Comparison of ENCODE assay signal across 9 mouse cellular contexts in the genomic region with DNA sequence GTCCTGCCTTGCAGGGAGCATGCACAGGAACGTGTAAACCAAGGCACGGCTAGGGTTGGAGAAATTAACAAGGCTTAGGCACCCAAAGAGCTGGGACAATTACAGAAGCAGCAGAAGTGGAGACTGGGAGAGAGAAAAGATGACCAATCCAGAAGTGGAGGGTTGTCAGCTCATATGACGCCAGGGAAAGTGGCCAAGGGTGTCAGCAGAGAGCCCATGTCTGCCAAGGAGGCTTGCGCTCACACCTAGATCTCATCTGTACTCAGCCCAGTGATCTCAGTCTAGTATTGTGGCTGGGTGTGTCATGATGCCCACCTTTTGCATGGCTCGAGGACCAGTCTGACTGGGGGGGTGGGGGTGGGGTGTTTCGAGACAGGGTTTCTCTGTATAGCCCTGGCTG. TPM values are rescaled to one million over a fixed set of nuclear protein-coding genes. Genes with fewer than 3 reads are reported as not detected.
DNase-seq lines count a peak whose midpoint lies in the region; ATAC-seq and TF ChIP-seq lines count a peak whose summit lies in the region.
"Had no signal": no experiment of that assay in that cellular context is flagged by ENCODE, and none has a peak within 500 bp of the region (broad histone marks: within the 10 kb centered on the region; RNA-seq: fewer than 3 reads in every experiment).

No protein-coding gene starts in this region.

- peak overlapping the region; percentile 86 for H3K4me3 ChIP-seq in gastrocnemius, adult 2 months
- peak overlapping the region; percentile 76 for H3K4me3 ChIP-seq in G1E (ENCODE audit: low read depth, low read length)
- H3K4me3 ChIP-seq in heart, embryonic 14.5 days (ENCODE audit: control insufficient read depth in 1 of 2, insufficient read depth in 1 of 2, low read depth in 1 of 2, low read length in 2 of 2), result peak overlapping the region; percentile 59 to 64
- peak overlapping the region; percentile 28 for H3K4me3 ChIP-seq in liver, embryonic 15.5 days (replicated peaks)

- TF ChIP-seq CTCF in gastrocnemius, adult 2 months (IDR thresholded peaks at IDR 0.05), result no peak
- TF ChIP-seq CTCF in G1E (IDR thresholded peaks at IDR 0.05; ENCODE audit: low read depth, low read length), result no peak

- H3K27ac ChIP-seq in gastrocnemius, adult 2 months, result peak overlapping the region; percentile 92
- H3K27ac ChIP-seq in heart, embryonic 14.5 days (replicated peaks in 1 of 2; ENCODE audit: control insufficient read depth in 1 of 2, insufficient read depth in 1 of 2, low read depth in 2 of 2, low read length in 2 of 2), result peak overlapping the region; percentile 76 to 78
- no peak overlapping the region for H3K27ac ChIP-seq in liver, embryonic 15.5 days (replicated peaks)

- H3K9me3 ChIP-seq in G1E (replicated peaks), result no peaks in the 10 kb centered on the region
- no peaks in the 10 kb centered on the region for H3K9me3 ChIP-seq in heart, embryonic 14.5 days (ENCODE audit: control insufficient read depth, low read length)
- H3K9me3 ChIP-seq in liver, embryonic 15.5 days (replicated peaks), result no peaks in the 10 kb centered on the region

- peaks cover 52% of the 10 kb centered on the region for H3K36me3 ChIP-seq in G1E (replicated peaks)
- peaks cover 14% of the 10 kb centered on the region for H3K36me3 ChIP-seq in heart, embryonic 14.5 days (ENCODE audit: control insufficient read depth, insufficient read depth, low read length)
- H3K36me3 ChIP-seq in liver, embryonic 15.5 days (replicated peaks), result no peaks in the 10 kb centered on the region

- peak overlapping the region; percentile 81 for H3K9ac ChIP-seq in heart, embryonic 14.5 days (ENCODE audit: low read length)
- H3K9ac ChIP-seq in liver, embryonic 15.5 days, result no peak overlapping the region

- ATAC-seq in G1E (ENCODE audit: extremely low read depth, insufficient number of reproducible peaks, low FRiP score, poor library complexity, severe bottlenecking), result no peak
- no peak for ATAC-seq in heart, embryonic 14.5 days (ENCODE audit: insufficient number of reproducible peaks, insufficient read depth, low FRiP score, low read depth)
- no peak for ATAC-seq in liver, embryonic 15.5 days (ENCODE audit: insufficient read depth)
- ATAC-seq in frontal cortex, adult (ENCODE audit: low TSS enrichment), result no peak
- ATAC-seq in activated CD4-positive, CD25-positive, alpha-beta regulatory T cell, adult 4 months, result no peak

- 41% methylated on average over 6 of the region's 6 CpGs for WGBS in heart, embryonic 14.5 days
- 34% methylated on average over 6 of the region's 6 CpGs for WGBS in liver, embryonic 15.5 days (ENCODE audit: insufficient replicate concordance)

- H3K27me3 ChIP-seq in G1E (ENCODE audit: insufficient read depth, low read length), result peaks cover 14% of the 10 kb centered on the region; the same call in 1 of the 2 replicates
- H3K27me3 ChIP-seq in heart, embryonic 14.5 days (ENCODE audit: control insufficient read depth, insufficient read depth, low read length), result no peaks in the 10 kb centered on the region
- peaks cover 27% of the 10 kb centered on the region for H3K27me3 ChIP-seq in liver, embryonic 15.5 days

- intact Hi-C loops in gastrocnemius, adult 2 months (cut with DNase I), result loop anchor here (2.0 kb wide), 1 partner anchor 15 kb away; no protein-coding TSS in a partner anchor

- peaks cover 74% of the 10 kb centered on the region for H3K4me1 ChIP-seq in G1E (ENCODE audit: insufficient read depth, low read depth, low read length)
- peaks cover 14 to 21% of the 10 kb centered on the region in 2 experiments; a peak in 3 of 4 replicates for H3K4me1 ChIP-seq in heart, embryonic 14.5 days (ENCODE audit: control insufficient read depth in 2 of 2, insufficient read depth in 2 of 2, low read length in 2 of 2)
- H3K4me1 ChIP-seq in liver, embryonic 15.5 days (replicated peaks), result peaks cover 39% of the 10 kb centered on the region

- peak overlapping the region; percentile 78; the same call in 1 of the 2 replicates for H3K4me2 ChIP-seq in heart, embryonic 14.5 days (ENCODE audit: low read length)
- H3K4me2 ChIP-seq in liver, embryonic 15.5 days, result no peak overlapping the region

- peak; percentile 73 for DNase-seq in gastrocnemius, adult 2 months
- no peak for DNase-seq in gastrocnemius, postnatal 10 days
- no peak for DNase-seq in G1E (ENCODE audit: low spot score)
- DNase-seq in yolk sac, embryonic 10.5 days (ENCODE audit: low spot score), result no peak

RNA-seq across cellular contexts. Expression of gene Gm20532, which starts 0.7 kb away (rescaled TPM):
- total RNA-seq in gastrocnemius, adult 2 months (2021), result not detected
- under 1 TPM in 1 of 2 experiments, not detected in 1; 0.40 TPM for total RNA-seq in gastrocnemius, postnatal 10 days (2021)
- total RNA-seq in G1E (2014; fragmentation: Nextera tagmentation) (not detected in 2 replicates), G1E (2017) (not detected in 2 replicates)
- polyA plus RNA-seq in G1E (2012), result not detected in 2 replicates
- not detected in 2 replicates for polyA plus RNA-seq in heart, embryonic 14.5 days (2014; fragmentation: Nextera tagmentation; extraction: Ambion mirVana)
- polyA plus RNA-seq in liver, embryonic 15.5 days (2015; fragmentation: Nextera tagmentation; extraction: Ambion mirVana), result not detected in 2 replicates
- polyA plus RNA-seq in activated CD4-positive, CD25-positive, alpha-beta regulatory T cell, adult 4 months (2017; shearing (Covaris generic)), result not detected
- total RNA-seq: neutrophil, adult 5-6 weeks had no signal

RNA-seq across cellular contexts. Expression of gene Egfl7, which starts 5.9 kb away (rescaled TPM):
- total RNA-seq in gastrocnemius, adult 2 months (2021), result 10 to 100 TPM; 34.4 to 53.7 TPM
- 100 to 1,000 TPM; 104 to 147 TPM for total RNA-seq in gastrocnemius, postnatal 10 days (2021)
- total RNA-seq in G1E (2014; fragmentation: Nextera tagmentation), result 29.6 and 31.9 TPM in 2 replicates
- 160 and 228 TPM in 2 replicates for total RNA-seq in G1E (2017)
- polyA plus RNA-seq in G1E (2012), result 131 and 136 TPM in 2 replicates
- polyA plus RNA-seq in heart, embryonic 14.5 days (2014; fragmentation: Nextera tagmentation; extraction: Ambion mirVana), result 161 and 177 TPM in 2 replicates
- polyA plus RNA-seq in liver, embryonic 15.5 days (2015; fragmentation: Nextera tagmentation; extraction: Ambion mirVana), result 55.1 and 64.6 TPM in 2 replicates
- 1 to 10 TPM in 1 of 2 experiments, under 1 TPM in 1; 0.95 to 1.3 TPM for polyA plus RNA-seq in activated CD4-positive, CD25-positive, alpha-beta regulatory T cell, adult 4 months (2017; shearing (Covaris generic))

RNA-seq across cellular contexts. Expression of gene Agpat2, which starts 18.5 kb away (rescaled TPM):
- 1 to 10 TPM; 2.8 to 7.3 TPM for total RNA-seq in gastrocnemius, adult 2 months (2021)
- total RNA-seq in gastrocnemius, postnatal 10 days (2021), result 1 to 10 TPM; 9.3 to 9.4 TPM
- total RNA-seq in G1E (2014; fragmentation: Nextera tagmentation), result 4.7 and 6.9 TPM in 2 replicates
- 4.6 and 7.4 TPM in 2 replicates for total RNA-seq in G1E (2017)
- polyA plus RNA-seq in G1E (2012), result 6.0 and 6.1 TPM in 2 replicates
- 24.0 and 24.7 TPM in 2 replicates for polyA plus RNA-seq in heart, embryonic 14.5 days (2014; fragmentation: Nextera tagmentation; extraction: Ambion mirVana)
- polyA plus RNA-seq in liver, embryonic 15.5 days (2015; fragmentation: Nextera tagmentation; extraction: Ambion mirVana), result 55.6 and 63.7 TPM in 2 replicates
- polyA plus RNA-seq in activated CD4-positive, CD25-positive, alpha-beta regulatory T cell, adult 4 months (2017; shearing (Covaris generic)), result 10 to 100 TPM in 1 of 2 experiments, 1 to 10 TPM in 1; 8.2 to 11.0 TPM

RNA-seq across cellular contexts. Expression of gene Fam69b, which starts 42.5 kb away (rescaled TPM):
- 1 to 10 TPM; 1.0 to 2.3 TPM for total RNA-seq in gastrocnemius, adult 2 months (2021)
- 1 to 10 TPM; 2.9 to 3.4 TPM for total RNA-seq in gastrocnemius, postnatal 10 days (2021)
- total RNA-seq in G1E (2014; fragmentation: Nextera tagmentation) (not detected in 2 replicates), G1E (2017) (0.22 TPM in 1 of 2 replicates, not detected in the other)
- polyA plus RNA-seq in G1E (2012), result not detected in 2 replicates
- polyA plus RNA-seq in heart, embryonic 14.5 days (2014; fragmentation: Nextera tagmentation; extraction: Ambion mirVana), result 13.3 and 15.2 TPM in 2 replicates
- polyA plus RNA-seq in liver, embryonic 15.5 days (2015; fragmentation: Nextera tagmentation; extraction: Ambion mirVana), result 1.2 and 1.7 TPM in 2 replicates
- 1 to 10 TPM in 1 of 2 experiments, under 1 TPM in 1; 0.90 to 2.1 TPM for polyA plus RNA-seq in activated CD4-positive, CD25-positive, alpha-beta regulatory T cell, adult 4 months (2017; shearing (Covaris generic))
- total RNA-seq: neutrophil, adult 5-6 weeks had no signal

Comparison
In these comparisons a context has a peak if more than half of its experiments do, and no peak if none do; other contexts are left out.
1. H3K4me3 ChIP-seq: peak in every context shown above with its lines; median percentile 86 in gastrocnemius, adult 2 months; 76 in G1E; 62 in heart, embryonic 14.5 days; 28 in liver, embryonic 15.5 days.
2. RNA of gene Egfl7, which starts 5.9 kb away (polyA plus RNA-seq): 161 to 177 TPM in heart, embryonic 14.5 days, 131 to 136 TPM in G1E and 55.1 to 64.6 TPM in liver, embryonic 15.5 days; 0.95 to 1.3 TPM in activated CD4-positive, CD25-positive, alpha-beta regulatory T cell, adult 4 months; every median in the first group is over 10 times any median in the second.